ENCODE assay signal across 7 mouse cellular contexts in genomic region chr8:86787891-86788420, GRCm38 (mm10). TPM values are rescaled to one million over a fixed set of nuclear protein-coding genes. Genes with fewer than 3 reads are reported as not detected.
DNase-seq lines count a peak whose midpoint lies in the region; ATAC-seq and TF ChIP-seq lines count a peak whose summit lies in the region.

No protein-coding gene starts in this region.

- no peak for TF ChIP-seq EP300 in heart, postnatal 0 days (IDR thresholded peaks at IDR 0.05; ENCODE audit: low read depth)

- H3K4me3 ChIP-seq in embryonic facial prominence, embryonic 10.5 days, result no peak overlapping the region
- no peak overlapping the region for H3K4me3 ChIP-seq in heart, postnatal 0 days (ENCODE audit: low read depth, low read length)
- H3K4me3 ChIP-seq in lung, embryonic 16.5 days (ENCODE audit: low read length), result 0 out of 2 replicates have a peak overlapping the region, but pooled peaks have one; percentile 5
- no peak overlapping the region for H3K4me3 ChIP-seq in midbrain, embryonic 15.5 days

- TF ChIP-seq CTCF in heart, postnatal 0 days (IDR thresholded peaks at IDR 0.05; ENCODE audit: low read depth), result no peak

- H3K36me3 ChIP-seq in embryonic facial prominence, embryonic 10.5 days (replicated peaks), result no peaks in the 10 kb centered on the region
- no peaks in the 10 kb centered on the region for H3K36me3 ChIP-seq in heart, postnatal 0 days (replicated peaks; ENCODE audit: control insufficient read depth, insufficient read depth, low read length)
- no peaks in the 10 kb centered on the region for H3K36me3 ChIP-seq in lung, embryonic 16.5 days (ENCODE audit: control insufficient read depth, insufficient read depth, low read length)
- no peaks in the 10 kb centered on the region for H3K36me3 ChIP-seq in midbrain, embryonic 15.5 days (replicated peaks)

- H3K9ac ChIP-seq in heart, postnatal 0 days (replicated peaks; ENCODE audit: low read depth, low read length), result no peak overlapping the region
- H3K9ac ChIP-seq in lung, embryonic 16.5 days (ENCODE audit: low read length), result no peak overlapping the region; the same call in 1 of the 2 replicates
- H3K9ac ChIP-seq in midbrain, embryonic 15.5 days, result no peak overlapping the region

- no peak overlapping the region; the same call in 1 of the 2 replicates for H3K4me2 ChIP-seq in heart, postnatal 0 days (ENCODE audit: low read depth, low read length)
- peak overlapping the region; percentile 38 for H3K4me2 ChIP-seq in lung, embryonic 16.5 days (ENCODE audit: low read depth, low read length)
- H3K4me2 ChIP-seq in midbrain, embryonic 15.5 days, result no peak overlapping the region

- H3K4me1 ChIP-seq in embryonic facial prominence, embryonic 10.5 days, result peaks cover 21% of the 10 kb centered on the region
- H3K4me1 ChIP-seq in heart, postnatal 0 days (ENCODE audit: control insufficient read depth, insufficient read depth), result 0 out of 2 replicates have a peak, but pooled peaks cover 12% of the 10 kb centered on the region
- peaks cover 16% of the 10 kb centered on the region for H3K4me1 ChIP-seq in lung, embryonic 16.5 days (replicated peaks; ENCODE audit: control insufficient read depth, insufficient read depth, low read length)
- no peaks in the 10 kb centered on the region for H3K4me1 ChIP-seq in midbrain, embryonic 15.5 days

- peak overlapping the region; percentile 44; the same call in 1 of the 2 replicates for H3K27ac ChIP-seq in embryonic facial prominence, embryonic 10.5 days (replicated peaks)
- peak overlapping the region; percentile 87 for H3K27ac ChIP-seq in heart, postnatal 0 days (ENCODE audit: low read depth)
- peak overlapping the region; percentile 65 for H3K27ac ChIP-seq in lung, embryonic 16.5 days (ENCODE audit: low read length)
- H3K27ac ChIP-seq in midbrain, embryonic 15.5 days, result no peak overlapping the region

- no peaks in the 10 kb centered on the region for H3K27me3 ChIP-seq in embryonic facial prominence, embryonic 10.5 days (replicated peaks; ENCODE audit: low read depth, poor library complexity, severe bottlenecking)
- no peaks in the 10 kb centered on the region for H3K27me3 ChIP-seq in heart, postnatal 0 days (ENCODE audit: control insufficient read depth, insufficient read depth, low read length)
- H3K27me3 ChIP-seq in lung, embryonic 16.5 days (ENCODE audit: control insufficient read depth, insufficient read depth, low read depth, low read length), result no peaks in the 10 kb centered on the region
- H3K27me3 ChIP-seq in midbrain, embryonic 15.5 days (replicated peaks), result no peaks in the 10 kb centered on the region

- peak; percentile 80 for DNase-seq in NIH3T3 (ENCODE audit: low read depth)
- peak; percentile 40 for DNase-seq in embryonic facial prominence, embryonic 10.5 days (ENCODE audit: low spot score)
- peak; percentile 49 for DNase-seq in heart, postnatal 0 days (ENCODE audit: low spot score)
- DNase-seq in layer of hippocampus, adult 9-11 months, result no peak
- DNase-seq in neural tube, embryonic 10.5 days (ENCODE audit: extremely low spot score, low spot score), result no peak

- WGBS in embryonic facial prominence, embryonic 10.5 days, result 80% methylated on average over 12 of the region's 12 CpGs
- 55% methylated on average over 12 of the region's 12 CpGs for WGBS in heart, postnatal 0 days
- 28% methylated on average over 12 of the region's 12 CpGs for WGBS in lung, embryonic 16.5 days
- 85% methylated on average over 12 of the region's 12 CpGs for WGBS in midbrain, embryonic 15.5 days

- no peaks in the 10 kb centered on the region for H3K9me3 ChIP-seq in embryonic facial prominence, embryonic 10.5 days
- no peaks in the 10 kb centered on the region for H3K9me3 ChIP-seq in heart, postnatal 0 days (replicated peaks; ENCODE audit: control insufficient read depth, low read length)
- H3K9me3 ChIP-seq in lung, embryonic 16.5 days (ENCODE audit: control insufficient read depth, low read length), result no peaks in the 10 kb centered on the region
- no peaks in the 10 kb centered on the region for H3K9me3 ChIP-seq in midbrain, embryonic 15.5 days

- peak; percentile 40 for ATAC-seq in heart, postnatal 0 days (ENCODE audit: insufficient read depth, low read depth)
- ATAC-seq in lung, embryonic 16.5 days (ENCODE audit: low read depth), result peak; percentile 72
- no peak for ATAC-seq in midbrain, embryonic 15.5 days (replicated peaks)

RNA-seq across cellular contexts. Expression of gene Siah1a, which starts 42.2 kb away (rescaled TPM):
- polyA plus RNA-seq in embryonic facial prominence, embryonic 10.5 days (2016; fragmentation: Nextera tagmentation; extraction: Ambion mirVana), result 49.3 and 50.5 TPM in 2 replicates
- 40.4 and 61.8 TPM in 2 replicates for total RNA-seq in heart, postnatal 0 days (2014; rRNA removed; ENCODE audit: low replicate concordance)
- 29.7 and 31.0 TPM in 2 replicates for polyA plus RNA-seq in heart, postnatal 0 days (2015; fragmentation: Nextera tagmentation; extraction: Ambion mirVana)
- 31.5 and 39.5 TPM in 2 replicates for polyA plus RNA-seq in lung, embryonic 16.5 days (2015; fragmentation: Nextera tagmentation; extraction: Ambion mirVana)
- polyA plus RNA-seq in midbrain, embryonic 15.5 days (2015; fragmentation: Nextera tagmentation; extraction: Ambion mirVana), result 74.8 and 76.1 TPM in 2 replicates

RNA-seq across cellular contexts. Expression of gene Gm10638, which starts 42.5 kb away (rescaled TPM):
- 4.6 and 4.8 TPM in 2 replicates for polyA plus RNA-seq in embryonic facial prominence, embryonic 10.5 days (2016; fragmentation: Nextera tagmentation; extraction: Ambion mirVana)
- total RNA-seq in heart, postnatal 0 days (2014; rRNA removed; ENCODE audit: low replicate concordance), result 4.1 TPM in 1 of 2 replicates, not detected in the other
- 4.6 and 5.9 TPM in 2 replicates for polyA plus RNA-seq in heart, postnatal 0 days (2015; fragmentation: Nextera tagmentation; extraction: Ambion mirVana)
- 2.5 and 3.3 TPM in 2 replicates for polyA plus RNA-seq in lung, embryonic 16.5 days (2015; fragmentation: Nextera tagmentation; extraction: Ambion mirVana)
- polyA plus RNA-seq in midbrain, embryonic 15.5 days (2015; fragmentation: Nextera tagmentation; extraction: Ambion mirVana), result 5.8 and 6.4 TPM in 2 replicates

Comparison
In these comparisons a context has a peak if more than half of its experiments do, and no peak if none do; other contexts are left out.
1. DNase-seq: peak in NIH3T3 (single experiment), embryonic facial prominence, embryonic 10.5 days (single experiment) and heart, postnatal 0 days (single experiment); none in layer of hippocampus, adult 9-11 months (single experiment) and neural tube, embryonic 10.5 days (single experiment).